Mouse (Mus musculus): ENCODE results near the gene Olfr317. TPM values are rescaled to one million over a fixed set of nuclear protein-coding genes. Genes with fewer than 3 reads are reported as not detected.
"Not testable (repeated sequence)": the region's sequence is repeated elsewhere in the genome, so short reads cannot be mapped to it uniquely, and the experiment has no call there.

The Olfr317 gene
- total and polyA plus RNA-seq, 2 experiments = not detected

- WGBS = 87% methylated on average over 2 of the region's 2 CpGs
- H3K27me3 ChIP-seq (ENCODE audit: control insufficient read depth, insufficient read depth, low read length) = no peaks in the 10 kb centered on the region
Measured at GRCm38 (mm10) chr11:58752434-58752833, 13.4 kb upstream of the Olfr317 start, which contains the start of gene Olfr316. Gene Olfr316, plus strand, starts transcription at chr11:58752734.

DNA sequence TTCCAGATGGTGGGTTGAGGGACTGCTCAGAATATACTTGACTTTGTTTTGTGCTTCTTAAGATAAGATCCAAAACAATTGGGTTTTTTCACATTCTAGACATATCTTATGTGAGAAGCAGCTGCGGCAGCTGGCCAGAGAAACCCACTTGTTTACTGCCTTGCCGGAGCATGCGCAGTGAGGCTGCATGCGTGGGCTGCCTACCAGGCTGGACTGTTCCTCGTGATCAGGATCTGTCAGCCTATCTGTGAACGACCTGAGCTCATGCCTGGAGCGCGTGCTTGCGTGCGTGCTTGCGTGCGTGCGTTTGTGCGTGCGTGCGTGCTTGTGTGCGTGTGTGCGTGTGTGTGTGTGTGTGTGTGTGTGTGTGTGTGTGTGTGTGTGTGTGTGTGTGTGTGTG lies 12.1 kb upstream of the Olfr317 start:
- not testable (repeated sequence) for H3K79me2 ChIP-seq (ENCODE audit: control insufficient read depth, insufficient read depth, low read length); H3K9ac ChIP-seq (ENCODE audit: low read depth, low read length); H3K4me1 ChIP-seq (ENCODE audit: control insufficient read depth, insufficient read depth, low read length); H3K36me3 ChIP-seq (ENCODE audit: control insufficient read depth, insufficient read depth, low read length); DNase-seq (ENCODE audit: extremely low read depth, low read depth, low spot score); H3K4me3 ChIP-seq (ENCODE audit: insufficient read depth, low read depth, low read length); H3K27me3 ChIP-seq (ENCODE audit: control insufficient read depth, insufficient read depth, low read length); H3K27ac ChIP-seq (replicated peaks; ENCODE audit: insufficient read depth, low read depth, low read length)
- WGBS = 78% methylated on average over 18 of the region's 18 CpGs

More at GRCm38 (mm10) chr11:58752434-58752833, 13.4 kb upstream of the Olfr317 start, which contains the start of gene Olfr316:
- H3K4me3 ChIP-seq (ENCODE audit: insufficient read depth, low read depth, low read length) = no peak within 1 kb of the TSS
- H3K79me2 ChIP-seq (ENCODE audit: control insufficient read depth, insufficient read depth, low read length) = no peaks in the 10 kb centered on the region
- H3K9ac ChIP-seq (ENCODE audit: low read depth, low read length) = no peak within 1 kb of the TSS
- no peak for DNase-seq (ENCODE audit: extremely low read depth, low read depth, low spot score)
- no peaks in the 10 kb centered on the region for H3K4me1 ChIP-seq (ENCODE audit: control insufficient read depth, insufficient read depth, low read length)
- no peaks in the 10 kb centered on the region for H3K36me3 ChIP-seq (ENCODE audit: control insufficient read depth, insufficient read depth, low read length)
- H3K27ac ChIP-seq (replicated peaks; ENCODE audit: insufficient read depth, low read depth, low read length) = no peak within 1 kb of the TSS
- TF ChIP-seq CTCF (IDR thresholded peaks at IDR 0.05; ENCODE audit: low read depth, low read length) = no peak
- no peak for TF ChIP-seq POLR2A (IDR thresholded peaks at IDR 0.05; ENCODE audit: extremely low read depth, insufficient read depth, low read length)

GRCm38 (mm10) chr11:58733372-58733771 lies 5.6 kb downstream of the Olfr317 start:
- no peaks in the 10 kb centered on the region for H3K79me2 ChIP-seq (ENCODE audit: control insufficient read depth, insufficient read depth, low read length)
- 68% methylated on average over 3 of the region's 3 CpGs for WGBS
- H3K4me3 ChIP-seq (ENCODE audit: insufficient read depth, low read depth, low read length) = no peak overlapping the region
- no peaks in the 10 kb centered on the region for H3K4me1 ChIP-seq (ENCODE audit: control insufficient read depth, insufficient read depth, low read length)
- H3K9ac ChIP-seq (ENCODE audit: low read depth, low read length) = no peak overlapping the region
- no peaks in the 10 kb centered on the region for H3K27me3 ChIP-seq (ENCODE audit: control insufficient read depth, insufficient read depth, low read length)
- TF ChIP-seq POLR2A (IDR thresholded peaks at IDR 0.05; ENCODE audit: extremely low read depth, insufficient read depth, low read length) (no peak), CTCF (IDR thresholded peaks at IDR 0.05; ENCODE audit: low read depth, low read length) (no peak)
- no peaks in the 10 kb centered on the region for H3K36me3 ChIP-seq (ENCODE audit: control insufficient read depth, insufficient read depth, low read length)
- DNase-seq (ENCODE audit: extremely low read depth, low read depth, low spot score) = no peak
- no peak overlapping the region for H3K27ac ChIP-seq (replicated peaks; ENCODE audit: insufficient read depth, low read depth, low read length)

DNA sequence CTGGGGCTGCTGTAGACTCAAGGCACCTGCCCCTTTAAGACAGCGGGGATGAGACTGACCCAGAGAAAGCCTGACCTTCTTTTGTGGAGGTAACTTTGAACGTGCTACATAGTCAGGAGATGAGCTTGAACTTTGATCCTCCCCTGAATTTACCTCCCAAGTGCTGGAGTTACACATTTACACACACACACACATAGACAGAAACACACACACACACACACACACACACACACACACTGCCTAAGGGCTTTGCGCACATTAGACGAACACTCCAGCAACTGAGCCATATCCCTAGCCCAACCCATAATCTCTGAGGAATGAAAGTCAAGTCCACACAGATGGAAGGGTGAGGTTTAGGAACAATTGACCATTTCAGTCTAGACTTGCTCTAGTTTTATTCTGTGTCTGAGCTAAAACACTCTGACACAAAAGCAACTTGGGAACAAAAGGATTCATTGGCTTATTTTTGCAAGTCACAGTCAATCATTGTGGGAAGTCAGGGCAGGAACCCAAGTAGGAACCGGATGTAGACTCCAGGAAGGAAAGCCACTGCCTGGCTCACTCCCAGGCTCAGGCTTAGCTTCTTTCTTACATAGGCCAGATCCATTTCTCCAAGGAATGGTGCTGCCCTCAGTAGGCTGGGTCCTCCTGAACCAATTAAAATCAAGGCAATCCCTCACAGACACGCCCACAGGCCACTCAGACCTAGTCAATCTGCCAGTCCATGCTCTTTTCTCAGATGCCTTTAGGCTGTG lies 10.9 kb downstream of the Olfr317 start:
- not testable (repeated sequence) for H3K79me2 ChIP-seq (ENCODE audit: control insufficient read depth, insufficient read depth, low read length); H3K27ac ChIP-seq (replicated peaks; ENCODE audit: insufficient read depth, low read depth, low read length); H3K27me3 ChIP-seq (ENCODE audit: control insufficient read depth, insufficient read depth, low read length); H3K9ac ChIP-seq (ENCODE audit: low read depth, low read length); H3K36me3 ChIP-seq (ENCODE audit: control insufficient read depth, insufficient read depth, low read length); H3K4me3 ChIP-seq (ENCODE audit: insufficient read depth, low read depth, low read length); H3K4me1 ChIP-seq (ENCODE audit: control insufficient read depth, insufficient read depth, low read length)
- WGBS = 59% methylated on average over 6 of the region's 6 CpGs
- DNase-seq (ENCODE audit: extremely low read depth, low read depth, low spot score) = peak; percentile 31

- DNase-seq (ENCODE audit: extremely low read depth, low read depth, low spot score) = no peak
- H3K36me3 ChIP-seq (ENCODE audit: control insufficient read depth, insufficient read depth, low read length) = no peaks in the 10 kb centered on the region
- H3K9ac ChIP-seq (ENCODE audit: low read depth, low read length) = no peak within 1 kb of the TSS
- TF ChIP-seq CTCF (IDR thresholded peaks at IDR 0.05; ENCODE audit: low read depth, low read length) (no peak), POLR2A (IDR thresholded peaks at IDR 0.05; ENCODE audit: extremely low read depth, insufficient read depth, low read length) (no peak)
- H3K4me1 ChIP-seq (ENCODE audit: control insufficient read depth, insufficient read depth, low read length) = no peaks in the 10 kb centered on the region; the same call in 1 of the 2 replicates
- H3K27me3 ChIP-seq (ENCODE audit: control insufficient read depth, insufficient read depth, low read length) = no peaks in the 10 kb centered on the region
- no peak within 1 kb of the TSS for H3K27ac ChIP-seq (replicated peaks; ENCODE audit: insufficient read depth, low read depth, low read length)
- no peaks in the 10 kb centered on the region for H3K79me2 ChIP-seq (ENCODE audit: control insufficient read depth, insufficient read depth, low read length)
- no peak within 1 kb of the TSS for H3K4me3 ChIP-seq (ENCODE audit: insufficient read depth, low read depth, low read length)
Measured at GRCm38 (mm10) chr11:58723914-58724313, 15.1 kb downstream of the Olfr317 start, which contains the start of gene Olfr318. Gene Olfr318, minus strand, starts transcription at chr11:58724014.

GRCm38 (mm10) chr11:58719701-58720100 lies 19.3 kb downstream of the Olfr317 start:
- Histone ChIP-seq H3K9ac (ENCODE audit: low read depth, low read length) (no peak overlapping the region), H3K36me3 (ENCODE audit: control insufficient read depth, insufficient read depth, low read length) (no peaks in the 10 kb centered on the region), H3K4me3 (ENCODE audit: insufficient read depth, low read depth, low read length) (no peak overlapping the region), H3K27me3 (ENCODE audit: control insufficient read depth, insufficient read depth, low read length) (no peaks in the 10 kb centered on the region), H3K27ac (replicated peaks; ENCODE audit: insufficient read depth, low read depth, low read length) (no peak overlapping the region), H3K4me1 (ENCODE audit: control insufficient read depth, insufficient read depth, low read length) (no peaks in the 10 kb centered on the region; the same call in 1 of the 2 replicates), H3K79me2 (ENCODE audit: control insufficient read depth, insufficient read depth, low read length) (no peaks in the 10 kb centered on the region)
- WGBS = 90% methylated on average over 4 of the region's 4 CpGs
- TF ChIP-seq CTCF (IDR thresholded peaks at IDR 0.05; ENCODE audit: low read depth, low read length) (no peak), POLR2A (IDR thresholded peaks at IDR 0.05; ENCODE audit: extremely low read depth, insufficient read depth, low read length) (no peak)
- DNase-seq (ENCODE audit: extremely low read depth, low read depth, low spot score) = no peak

DNA sequence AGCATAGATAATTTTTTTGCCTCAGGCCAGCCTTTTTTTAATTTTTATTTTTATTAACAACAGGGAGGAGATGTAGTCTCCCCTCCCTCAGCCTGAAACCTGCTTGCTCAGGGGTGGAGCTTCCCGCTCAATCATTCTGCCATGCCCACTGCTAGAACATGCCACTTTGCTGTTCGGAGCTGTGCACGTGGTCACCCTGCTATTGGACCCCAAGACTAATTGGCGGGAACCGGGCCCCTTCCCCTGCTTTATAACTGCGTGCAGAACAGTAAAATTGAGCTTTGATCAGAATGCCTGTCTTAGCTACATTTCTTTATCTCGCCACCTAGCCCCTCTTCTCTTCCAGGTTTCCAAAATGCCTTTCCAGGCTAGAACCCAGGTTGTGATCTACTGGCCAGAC lies 21.3 kb downstream of the Olfr317 start:
- 94% methylated on average over 7 of the region's 7 CpGs for whole genome bisulfite sequencing
- not testable (repeated sequence) for H3K79me2 ChIP-seq (ENCODE audit: control insufficient read depth, insufficient read depth, low read length); H3K27me3 ChIP-seq (ENCODE audit: control insufficient read depth, insufficient read depth, low read length); H3K27ac ChIP-seq (replicated peaks; ENCODE audit: insufficient read depth, low read depth, low read length); DNase-seq (ENCODE audit: extremely low read depth, low read depth, low spot score); H3K9ac ChIP-seq (ENCODE audit: low read depth, low read length); H3K4me1 ChIP-seq (ENCODE audit: control insufficient read depth, insufficient read depth, low read length); H3K36me3 ChIP-seq (ENCODE audit: control insufficient read depth, insufficient read depth, low read length); H3K4me3 ChIP-seq (ENCODE audit: insufficient read depth, low read depth, low read length)
